Mouse (Mus musculus): ENCODE results near the gene Impdh1. TPM values are rescaled to one million over a fixed set of nuclear protein-coding genes. Genes with fewer than 3 reads are reported as not detected.
A peak's percentile ranks its signal among the peaks of the same experiment; 100 is the strongest.
"Not testable (repeated sequence)": the region's sequence is repeated elsewhere in the genome, so short reads cannot be mapped to it uniquely, and the experiment has no call there.

Impdh1 gene
- polyA plus RNA-seq, 1 experiment from 2014 or later: 28.0 TPM

- Histone ChIP-seq H3K27ac (replicated peaks) (0 out of 2 replicates have a peak within 1 kb of the TSS, but pooled peaks have one; percentile 26), H3K36me3 (ENCODE audit: control insufficient read depth, insufficient read depth, low read length) (no peaks in the 10 kb centered on the region; the same call in 1 of the 2 replicates), H3K4me3 (ENCODE audit: low read depth, low read length) (peak within 1 kb of the TSS; percentile 67), H3K9me3 (ENCODE audit: control insufficient read depth, low read length) (no peaks in the 10 kb centered on the region), H3K27me3 (ENCODE audit: control insufficient read depth, insufficient read depth, low read length) (0 out of 2 replicates have a peak, but pooled peaks cover 4% of the 10 kb centered on the region), H3K4me2 (replicated peaks; ENCODE audit: low read depth) (peak within 1 kb of the TSS; percentile 62), H3K9ac (ENCODE audit: low read length) (peak within 1 kb of the TSS; percentile 74), H3K4me1 (replicated peaks; ENCODE audit: control insufficient read depth, insufficient read depth) (0 out of 2 replicates have a peak, but pooled peaks cover 2% of the 10 kb centered on the region)
- ATAC-seq (ENCODE audit: low FRiP score, low TSS enrichment) (peak; percentile 88), DNase-seq (ENCODE audit: low spot score) (peak; percentile 86)
- no peak for TF ChIP-seq EP300 (optimal IDR thresholded peaks at IDR 0.05)
- no peak for TF ChIP-seq CTCF (IDR thresholded peaks at IDR 0.05; ENCODE audit: low read depth)
- 6% methylated on average over 42 of the region's 42 CpGs for WGBS
Measured at GRCm38 (mm10) chr6:29164314-29165244, 51.6 kb downstream of the Impdh1 start, which contains the start of gene Rbm28. Gene Rbm28 (minus strand): TSS chr6:29165006.

DNA sequence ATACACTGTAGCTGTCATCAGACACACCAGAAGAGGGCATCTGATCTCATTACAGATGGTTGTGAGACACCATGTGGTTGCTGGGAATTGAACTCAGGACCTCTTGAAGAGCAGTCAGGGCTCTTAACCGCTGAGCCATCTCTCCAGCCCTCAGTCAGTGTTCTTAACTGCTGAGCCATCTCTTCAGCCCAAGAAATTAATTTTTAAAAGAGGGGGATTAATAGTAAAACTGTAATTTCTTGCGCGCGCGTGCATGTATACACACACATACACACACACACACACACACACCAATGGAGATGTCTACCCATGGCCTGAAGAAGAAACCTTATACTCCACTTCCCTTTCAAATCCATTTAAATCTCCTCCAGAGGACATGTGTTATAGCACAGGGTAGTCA lies 54.9 kb downstream of the Impdh1 start:
- peaks cover 10% of the 10 kb centered on the region for H3K36me3 ChIP-seq (ENCODE audit: control insufficient read depth, insufficient read depth, low read length)
- not testable (repeated sequence) for H3K27ac ChIP-seq (replicated peaks); ATAC-seq (ENCODE audit: low FRiP score, low TSS enrichment); H3K27me3 ChIP-seq (ENCODE audit: control insufficient read depth, insufficient read depth, low read length); DNase-seq (ENCODE audit: low spot score); H3K4me1 ChIP-seq (replicated peaks; ENCODE audit: control insufficient read depth, insufficient read depth); H3K9me3 ChIP-seq (ENCODE audit: control insufficient read depth, low read length); H3K9ac ChIP-seq (ENCODE audit: low read length); H3K4me3 ChIP-seq (ENCODE audit: low read depth, low read length); H3K4me2 ChIP-seq (replicated peaks; ENCODE audit: low read depth)
- whole genome bisulfite sequencing: 97% methylated on average over 5 of the region's 5 CpGs

- DNase-seq (ENCODE audit: low spot score) (no peak), ATAC-seq (ENCODE audit: low FRiP score, low TSS enrichment) (no peak)
- TF ChIP-seq CTCF (IDR thresholded peaks at IDR 0.05; ENCODE audit: low read depth): no peak
- no peak for TF ChIP-seq EP300 (optimal IDR thresholded peaks at IDR 0.05)
- Histone ChIP-seq H3K4me1 (replicated peaks; ENCODE audit: control insufficient read depth, insufficient read depth) (0 out of 2 replicates have a peak, but pooled peaks cover 2% of the 10 kb centered on the region), H3K4me2 (replicated peaks; ENCODE audit: low read depth) (no peak overlapping the region), H3K27ac (replicated peaks) (no peak overlapping the region), H3K9me3 (ENCODE audit: control insufficient read depth, low read length) (no peaks in the 10 kb centered on the region), H3K9ac (ENCODE audit: low read length) (no peak overlapping the region), H3K27me3 (ENCODE audit: control insufficient read depth, insufficient read depth, low read length) (no peaks in the 10 kb centered on the region), H3K36me3 (ENCODE audit: control insufficient read depth, insufficient read depth, low read length) (peaks cover 10% of the 10 kb centered on the region), H3K4me3 (ENCODE audit: low read depth, low read length) (no peak overlapping the region)
- WGBS: 92% methylated on average over 2 of the region's 2 CpGs
Measured at GRCm38 (mm10) chr6:29160786-29161185, 55.4 kb downstream of the Impdh1 start.

GRCm38 (mm10) chr6:29156326-29156725 lies 59.8 kb downstream of the Impdh1 start:
- Histone ChIP-seq H3K27me3 (ENCODE audit: control insufficient read depth, insufficient read depth, low read length) (no peaks in the 10 kb centered on the region), H3K27ac (replicated peaks) (no peak overlapping the region), H3K4me2 (replicated peaks; ENCODE audit: low read depth) (no peak overlapping the region), H3K4me3 (ENCODE audit: low read depth, low read length) (no peak overlapping the region), H3K9ac (ENCODE audit: low read length) (no peak overlapping the region), H3K36me3 (ENCODE audit: control insufficient read depth, insufficient read depth, low read length) (peaks cover 19% of the 10 kb centered on the region), H3K4me1 (replicated peaks; ENCODE audit: control insufficient read depth, insufficient read depth) (no peaks in the 10 kb centered on the region), H3K9me3 (ENCODE audit: control insufficient read depth, low read length) (no peaks in the 10 kb centered on the region)
- DNase-seq (ENCODE audit: low spot score) (no peak), ATAC-seq (ENCODE audit: low FRiP score, low TSS enrichment) (no peak)
- TF ChIP-seq CTCF (IDR thresholded peaks at IDR 0.05; ENCODE audit: low read depth): no peak
- TF ChIP-seq EP300 (optimal IDR thresholded peaks at IDR 0.05): no peak
- WGBS: 94% methylated on average over 5 of the region's 5 CpGs

Small RNA genes within 50 kb of the gene (microRNA-seq; reads per million reads assigned to microRNA genes)
- not detected for gene Gm24303

Other genes with a start within 250 kb of the Impdh1 start
- gene Lep, start 156.1 kb downstream of the Impdh1 start, polyA plus RNA-seq (2015; fragmentation: Nextera tagmentation; extraction: Ambion mirVana): not detected in 2 replicates
- gene Rbm28, start 51.4 kb downstream of the Impdh1 start, polyA plus RNA-seq (2015; fragmentation: Nextera tagmentation; extraction: Ambion mirVana): 10.8 and 11.8 TPM in 2 replicates
- gene Prrt4, start 36.8 kb downstream of the Impdh1 start, polyA plus RNA-seq (2015; fragmentation: Nextera tagmentation; extraction: Ambion mirVana): 0.30 and 0.33 TPM in 2 replicates
- 29.8 and 34.1 TPM in 2 replicates for gene Hilpda, start 56.1 kb upstream of the Impdh1 start, polyA plus RNA-seq (2015; fragmentation: Nextera tagmentation; extraction: Ambion mirVana)
- 0.11 TPM in 1 of 2 replicates, not detected in the other for gene Fam71f2, start 63.2 kb upstream of the Impdh1 start, polyA plus RNA-seq (2015; fragmentation: Nextera tagmentation; extraction: Ambion mirVana)
- not detected in 2 replicates for gene Fam71f1, start 102.8 kb upstream of the Impdh1 start, polyA plus RNA-seq (2015; fragmentation: Nextera tagmentation; extraction: Ambion mirVana)
- gene Calu, start 131.7 kb upstream of the Impdh1 start, polyA plus RNA-seq (2015; fragmentation: Nextera tagmentation; extraction: Ambion mirVana): 174 and 205 TPM in 2 replicates
- gene Opn1sw, start 172.1 kb upstream of the Impdh1 start, polyA plus RNA-seq (2015; fragmentation: Nextera tagmentation; extraction: Ambion mirVana): 1.9 and 2.1 TPM in 2 replicates
- gene Ccdc136, start 179.9 kb upstream of the Impdh1 start, polyA plus RNA-seq (2015; fragmentation: Nextera tagmentation; extraction: Ambion mirVana): 12.4 and 12.6 TPM in 2 replicates
- gene Flnc, start 216.9 kb upstream of the Impdh1 start, polyA plus RNA-seq (2015; fragmentation: Nextera tagmentation; extraction: Ambion mirVana): 5.5 and 5.9 TPM in 2 replicates

All from stomach, postnatal 0 days (tissue).